Mouse (Mus musculus) thymus, postnatal 10 days (tissue): ENCODE measurements around the gene Gm6040.

Source experiments
- DNase-seq, 2 experiments: peaks; one replicate each; pipeline ENCODE4 v3.0.0; 2021; ENCODE audit warnings: low spot score in 2 of 2

The Gm6040 gene

DNA sequence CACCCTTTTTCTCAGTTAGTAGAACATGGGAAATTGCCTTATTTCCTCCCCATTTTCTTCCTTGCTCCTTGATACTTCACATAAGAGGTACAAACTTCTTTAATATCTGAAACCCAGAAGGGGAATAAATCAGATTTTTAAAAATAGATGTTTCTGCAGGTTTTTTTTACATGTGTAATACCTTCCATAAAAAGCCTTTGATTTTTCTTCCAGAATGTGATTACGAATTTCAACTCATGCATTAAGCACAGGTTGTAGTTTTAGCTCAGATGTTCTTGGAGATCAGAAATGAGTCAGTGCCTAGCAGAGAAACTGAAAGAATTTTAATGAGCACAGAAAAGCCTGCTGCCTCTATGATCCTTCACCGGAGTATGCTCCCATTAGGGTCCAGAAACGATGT is at the start of gene Gm6040:
Gene Gm6040, minus strand, starts transcription at position 101 of the 400 bp plus-strand sequence.
- no peak for DNase-seq

DNA sequence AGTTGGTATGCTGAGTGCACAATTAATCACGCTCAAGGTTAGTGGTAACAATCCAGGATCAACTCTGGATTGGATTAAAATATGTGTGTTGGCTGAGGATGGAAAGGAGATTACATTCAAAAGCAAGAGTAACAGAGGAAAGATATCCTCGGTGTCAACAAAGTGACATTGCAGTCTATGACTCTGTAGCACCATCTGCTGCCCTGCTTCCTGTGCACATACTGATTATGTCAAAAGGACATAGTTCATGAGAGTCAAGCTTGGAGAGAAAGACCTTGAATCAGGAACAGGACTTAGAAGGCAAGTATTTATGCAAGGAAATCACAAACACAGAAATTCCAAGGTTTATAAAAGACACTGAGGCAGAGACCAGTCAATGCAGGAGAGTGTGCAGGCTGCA is 42.7 kb upstream of the Gm6040 start:
- no peak for DNase-seq

DNA sequence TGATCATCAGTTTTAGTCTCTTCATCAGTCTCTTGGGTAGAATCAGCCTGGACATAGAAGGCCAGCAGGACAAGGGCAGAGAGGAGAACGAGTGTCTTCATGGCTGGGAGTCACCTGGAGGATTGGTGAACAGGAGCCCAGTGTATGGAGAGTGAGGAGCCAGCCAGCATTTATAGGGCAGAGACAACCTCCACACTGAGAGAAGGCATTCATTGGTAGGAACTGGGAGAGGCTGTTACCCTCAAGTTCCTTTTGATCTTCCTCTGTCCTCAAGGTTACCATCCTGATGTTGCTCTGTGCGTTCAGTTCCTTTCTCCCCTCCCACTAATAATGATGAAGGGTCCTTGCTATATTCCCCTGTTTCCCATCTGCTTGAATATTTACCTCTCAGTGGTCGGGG is 22.7 kb upstream of the Gm6040 start, which contains the start of gene AY761185:
Gene AY761185, minus strand, starts transcription at position 101 of the 400 bp plus-strand sequence.
- no peak for DNase-seq

DNA sequence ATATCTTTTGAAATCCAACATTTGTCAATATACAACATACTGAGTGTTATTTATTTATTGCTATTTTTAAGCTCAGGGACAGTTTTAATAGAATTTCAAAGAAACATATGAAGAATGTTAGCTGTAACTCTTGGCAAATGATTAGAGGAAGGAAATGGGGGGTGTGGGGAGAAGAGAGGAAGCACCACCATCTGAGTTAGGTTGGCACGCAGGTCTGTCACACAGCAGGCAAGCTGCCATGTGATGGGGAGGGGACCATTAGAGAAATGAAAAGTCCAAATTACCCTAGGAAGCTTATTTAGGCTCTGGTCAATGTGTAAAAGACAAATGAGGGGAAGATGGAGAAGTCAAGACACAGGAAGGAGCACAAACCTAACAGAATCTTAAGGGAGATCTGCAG is 9.6 kb downstream of the Gm6040 start:
- no peak for DNase-seq

DNA sequence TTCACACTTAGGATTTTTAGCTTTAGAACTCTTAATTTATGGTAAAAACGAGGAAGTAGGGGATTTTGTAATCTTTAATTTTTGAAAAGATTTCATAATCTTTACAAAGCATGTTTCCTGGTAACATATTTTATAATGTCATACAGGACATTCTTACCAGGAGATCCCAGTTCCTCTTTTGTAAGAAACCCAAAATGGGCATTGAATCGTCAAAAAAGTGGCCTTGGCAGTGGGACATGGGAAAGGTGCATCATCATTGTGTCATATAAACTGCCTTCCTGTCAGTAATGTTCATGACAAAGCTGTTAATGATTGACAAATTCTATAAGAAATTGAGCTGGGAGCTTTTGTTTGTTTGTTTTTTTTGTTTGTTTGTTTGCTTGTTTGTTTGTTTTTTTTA is 13.6 kb downstream of the Gm6040 start:
- DNase-seq = no peak

DNA sequence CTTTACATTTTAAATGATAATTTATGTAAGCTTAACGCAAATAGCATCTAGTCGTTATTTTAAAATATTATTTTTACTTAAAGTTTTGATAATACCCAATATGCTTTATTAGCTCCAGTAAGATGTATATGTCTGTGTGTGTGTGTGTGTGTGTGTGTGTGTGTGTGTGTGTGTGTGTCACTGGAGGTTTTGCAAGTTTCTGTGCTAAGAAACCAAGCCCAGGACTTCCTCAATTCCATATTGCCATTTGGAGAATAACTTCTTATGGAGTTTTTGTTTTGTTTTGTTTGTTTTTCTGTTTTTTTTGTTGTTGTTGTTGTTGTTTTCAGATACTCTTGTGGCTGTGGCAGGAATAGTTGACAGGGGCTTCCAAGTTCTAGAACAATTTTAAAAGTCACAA is 14.8 kb downstream of the Gm6040 start:
- no peak for DNase-seq

DNA sequence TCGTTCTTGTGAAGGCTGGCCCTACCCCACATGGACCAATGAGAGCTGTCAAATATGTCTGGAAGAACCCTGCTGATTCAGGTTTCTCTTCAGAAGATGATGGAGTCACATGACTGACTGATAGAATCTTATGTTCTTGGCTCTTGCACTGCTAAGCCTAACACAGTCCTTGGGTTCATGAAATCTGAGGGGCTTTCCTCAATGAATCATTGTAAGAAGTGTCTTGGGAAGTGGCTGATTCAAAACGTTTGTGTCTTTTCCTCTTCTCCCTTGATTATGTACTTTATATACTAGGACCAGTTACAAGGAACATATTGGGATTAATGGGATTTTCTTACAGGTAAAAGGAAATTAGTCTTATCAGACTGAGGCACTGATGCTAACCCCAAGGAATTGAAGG is 19.3 kb downstream of the Gm6040 start, which contains the start of gene Gm15056:
Gene Gm15056, minus strand, starts transcription at position 101 of the 400 bp plus-strand sequence.
- no peak for DNase-seq

DNA sequence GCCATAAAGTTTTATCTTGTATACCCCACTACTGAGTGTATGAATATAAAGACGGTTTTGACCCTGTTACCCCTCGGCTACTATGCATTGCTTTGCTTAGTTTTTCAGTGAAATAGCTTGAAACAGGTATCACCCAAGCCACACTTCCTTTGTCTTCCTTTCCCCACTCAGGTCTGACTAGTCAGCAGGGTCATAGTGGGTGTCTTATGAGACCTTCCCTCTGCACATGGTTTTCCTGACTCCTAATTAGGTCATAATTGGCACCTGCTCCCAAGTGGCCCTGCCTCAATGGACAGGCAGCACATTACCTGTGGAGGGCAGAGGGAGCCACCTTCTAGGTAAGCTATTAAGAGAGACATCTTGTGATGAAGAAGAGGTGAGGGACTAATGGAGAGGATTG is 29.5 kb downstream of the Gm6040 start, which contains the start of gene Defb33:
Gene Defb33, plus strand, starts transcription at position 301 of the 400 bp plus-strand sequence.
- no peak for DNase-seq

DNA sequence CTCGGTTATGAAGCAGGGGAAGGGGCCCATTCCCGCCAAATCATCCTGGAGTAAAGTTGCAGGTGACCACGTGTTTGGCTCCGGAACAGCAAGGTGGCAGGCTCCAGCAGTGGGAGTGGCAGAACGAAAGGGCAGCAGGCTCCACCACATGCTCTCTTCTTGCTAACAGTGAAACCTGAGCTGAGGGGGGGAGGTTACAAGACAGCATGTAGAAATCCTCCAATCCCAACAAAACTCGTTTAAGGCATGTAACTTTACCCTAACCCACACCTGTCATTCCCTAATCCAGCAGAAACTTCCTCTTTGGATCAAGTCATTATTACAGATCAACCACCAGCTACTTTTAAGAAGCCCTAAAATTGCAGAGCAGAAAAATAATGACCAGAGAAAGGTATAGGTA is 47.3 kb downstream of the Gm6040 start:
- no peak for DNase-seq
